Mouse (Mus musculus): ENCODE data around the gene Mta1.

DNA sequence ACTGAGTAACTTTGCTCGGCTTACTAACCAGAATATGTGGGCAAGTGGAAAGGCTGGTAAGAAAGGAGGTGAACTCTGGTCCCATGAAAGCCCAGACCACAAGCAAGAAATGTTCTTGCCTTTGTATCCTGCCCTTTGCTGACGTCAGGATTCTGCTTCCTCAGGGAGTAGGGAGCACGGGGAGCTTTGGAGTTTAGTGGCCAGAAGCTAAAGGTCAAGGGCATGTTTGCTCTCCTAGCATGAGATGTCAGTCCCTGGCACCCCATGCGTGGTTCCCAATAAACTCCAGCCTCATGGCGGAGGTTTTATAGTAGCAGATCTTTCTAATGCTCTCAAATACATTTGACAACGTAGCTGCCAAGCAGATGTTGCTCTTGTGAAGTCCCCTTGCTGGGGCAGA, 26.3 kb upstream of the Mta1 start:
- TF ChIP-seq EP300 (IDR thresholded peaks at IDR 0.05; ENCODE audit: insufficient read depth, low read depth, low read length) (no peak), CTCF (IDR thresholded peaks at IDR 0.05; ENCODE audit: low read depth, low read length) (no peak), POLR2A (IDR thresholded peaks at IDR 0.05; ENCODE audit: insufficient read depth, low read length) (no peak)
